Mouse (Mus musculus): ENCODE measurements at regions not wholly inside any gene's neighbourhood (a gene's known extent, or its start where the extent isn't known, plus 50 kb on each side); places are given as distances from the start of the nearest gene placed in this dataset.
A peak's percentile ranks its signal among the peaks of the same experiment; 100 is the strongest.

- no peak for DNase-seq
Observed at GRCm38 (mm10) chr13:119275500-119275899, 152.9 kb upstream of the Paip1 start.

- no peak for DNase-seq
Observed at GRCm38 (mm10) chr13:119277308-119277948, 151.0 kb upstream of the Paip1 start.

GRCm38 (mm10) chr13:119279449-119279848 lies 149.0 kb upstream of the Paip1 start:
- no peak for DNase-seq

- no peak for DNase-seq
Observed at GRCm38 (mm10) chr13:119280622-119281021, 147.8 kb upstream of the Paip1 start.

- peak; percentile 42 for DNase-seq
Observed at GRCm38 (mm10) chr13:119283448-119283847, 145.0 kb upstream of the Paip1 start.

GRCm38 (mm10) chr13:119309238-119309637 lies 119.2 kb upstream of the Paip1 start:
- no peak for DNase-seq

- DNase-seq = no peak
Observed at GRCm38 (mm10) chr13:119310013-119310412, 118.4 kb upstream of the Paip1 start.

GRCm38 (mm10) chr13:119314356-119314755 lies 114.0 kb upstream of the Paip1 start:
- no peak for DNase-seq

GRCm38 (mm10) chr13:119318358-119318757 lies 110.0 kb upstream of the Paip1 start:
- DNase-seq = peak; percentile 12

- no peak for DNase-seq
Observed at GRCm38 (mm10) chr13:119325510-119325909, 102.9 kb upstream of the Paip1 start.

- no peak for DNase-seq
Observed at GRCm38 (mm10) chr13:119326877-119327625, 101.3 kb upstream of the Paip1 start.

- no peak for DNase-seq
Observed at GRCm38 (mm10) chr13:119328731-119329130, 99.7 kb upstream of the Paip1 start.

- no peak for DNase-seq
Observed at GRCm38 (mm10) chr13:119331815-119332214, 96.6 kb upstream of the Paip1 start.

- no peak for DNase-seq
Observed at GRCm38 (mm10) chr13:119333915-119334314, 94.5 kb upstream of the Paip1 start.

GRCm38 (mm10) chr13:119337861-119338260 lies 90.5 kb upstream of the Paip1 start:
- no peak for DNase-seq

- no peak for DNase-seq
Observed at GRCm38 (mm10) chr13:119339016-119339415, 89.4 kb upstream of the Paip1 start.

GRCm38 (mm10) chr13:119339762-119340161 lies 88.6 kb upstream of the Paip1 start:
- no peak for DNase-seq

GRCm38 (mm10) chr13:119341833-119342232 lies 86.6 kb upstream of the Paip1 start:
- no peak for DNase-seq

GRCm38 (mm10) chr13:119342761-119343160 lies 85.6 kb upstream of the Paip1 start:
- no peak for DNase-seq

- no peak for DNase-seq
Observed at GRCm38 (mm10) chr13:119347988-119348387, 80.4 kb upstream of the Paip1 start.

GRCm38 (mm10) chr13:119351346-119351745 lies 77.1 kb upstream of the Paip1 start:
- DNase-seq = no peak

GRCm38 (mm10) chr13:119358696-119359095 lies 69.7 kb upstream of the Paip1 start:
- DNase-seq = no peak

- peak; percentile 15 for DNase-seq
Observed at GRCm38 (mm10) chr13:119363379-119363778, 65.0 kb upstream of the Paip1 start.

- no peak for DNase-seq
Observed at GRCm38 (mm10) chr13:119364160-119364559, 64.2 kb upstream of the Paip1 start.

- no peak for DNase-seq
Observed at GRCm38 (mm10) chr13:119367544-119367943, 60.9 kb upstream of the Paip1 start.
